Mouse (Mus musculus) kidney, postnatal 25 days (tissue): ENCODE measurements around the gene Pnkp.

ENCODE experiments used
- DNase-seq, 2 experiments: peaks; one replicate each; pipeline ENCODE4 v3.0.0; 2021; ENCODE audit warnings: mixed read lengths in 2 of 2

The Pnkp gene

DNA sequence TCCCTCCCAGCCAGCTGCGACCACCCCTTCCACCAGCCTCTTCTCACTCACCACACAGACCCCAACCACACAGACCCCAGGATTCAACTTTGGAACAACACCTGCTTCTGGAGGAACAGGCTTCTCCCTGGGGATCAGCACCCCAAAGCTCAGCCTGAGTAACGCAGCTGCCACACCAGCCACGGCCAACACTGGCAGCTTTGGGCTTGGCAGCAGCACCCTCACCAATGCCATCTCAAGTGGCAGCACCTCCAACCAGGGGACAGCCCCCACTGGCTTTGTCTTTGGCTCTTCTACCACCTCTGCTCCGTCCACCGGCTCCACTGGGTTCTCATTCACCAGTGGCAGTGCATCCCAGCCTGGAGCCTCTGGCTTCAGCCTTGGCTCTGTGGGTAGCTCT, 28.2 kb upstream of the Pnkp start:
- DNase-seq, result no peak

DNA sequence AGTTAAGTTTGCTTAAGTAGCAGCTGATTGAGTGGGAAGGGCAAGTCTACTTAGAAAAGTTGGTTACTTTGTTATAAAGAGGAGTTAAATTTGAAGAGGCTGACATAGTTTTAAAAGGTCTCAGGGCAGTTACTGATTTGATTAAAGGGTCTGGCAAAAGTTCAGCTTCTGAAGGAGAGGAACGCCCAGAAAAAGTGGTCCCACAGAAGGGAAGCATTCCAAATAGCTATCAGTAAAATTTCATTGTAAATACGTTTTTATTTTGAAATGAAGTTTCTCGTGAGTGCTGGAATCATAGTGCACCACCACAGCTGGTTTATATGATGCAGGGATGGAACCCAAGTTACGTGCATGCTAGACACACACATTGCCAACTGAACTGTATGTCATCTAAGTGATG, 24.2 kb upstream of the Pnkp start:
- no peak for DNase-seq

DNA sequence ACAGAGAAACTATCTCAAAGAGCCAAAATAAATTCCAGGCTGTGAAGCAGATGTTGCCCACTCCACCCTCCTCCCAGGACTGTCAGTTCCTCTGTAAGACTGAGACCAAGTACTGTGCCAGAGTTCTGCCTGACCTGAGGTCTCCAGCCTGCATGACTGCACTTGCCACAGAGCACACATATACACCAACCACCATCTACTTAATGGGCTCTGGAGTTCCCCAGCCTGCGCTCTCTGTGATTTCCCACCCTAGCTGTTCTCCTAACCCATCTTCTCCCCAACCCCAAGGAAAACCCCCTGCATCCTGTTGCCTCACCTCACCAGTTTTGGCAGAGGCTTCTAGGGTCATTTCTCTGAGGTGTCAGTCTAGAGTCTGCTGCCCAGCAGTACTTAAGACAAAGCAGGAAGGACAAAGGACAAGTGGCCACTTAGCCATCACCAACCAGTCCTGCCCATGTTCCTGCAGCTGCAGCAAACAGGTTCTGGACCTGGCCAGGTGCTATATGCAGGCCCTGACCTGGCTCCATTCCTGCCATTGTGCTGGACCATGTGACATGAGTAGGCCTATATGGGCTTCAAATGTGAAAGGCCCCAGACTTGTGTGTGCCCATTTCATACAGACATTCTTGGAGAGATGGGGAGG, 21.4 kb upstream of the Pnkp start:
- no peak for DNase-seq

DNA sequence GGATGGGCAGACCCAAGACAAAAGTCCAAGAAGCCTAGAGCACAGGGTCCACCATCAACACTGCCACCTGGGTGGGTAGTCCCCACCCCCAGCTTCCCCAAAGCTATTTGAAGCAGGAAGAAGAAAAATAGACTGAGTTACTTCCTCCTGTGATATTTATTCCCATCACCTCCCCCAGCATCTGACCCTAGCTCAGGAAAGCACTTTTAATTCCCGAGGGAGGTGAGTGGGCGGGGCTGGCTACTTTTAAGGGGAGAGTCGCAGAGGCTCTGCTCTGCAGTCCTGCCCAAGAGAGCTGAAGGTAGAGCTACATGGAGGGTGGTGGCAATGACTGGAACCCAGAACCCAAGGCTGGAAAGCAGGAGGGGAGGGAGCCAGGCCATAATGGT, 20.9 kb upstream of the Pnkp start:
- DNase-seq, result peak in 1 of 2 experiments; percentile 57

DNA sequence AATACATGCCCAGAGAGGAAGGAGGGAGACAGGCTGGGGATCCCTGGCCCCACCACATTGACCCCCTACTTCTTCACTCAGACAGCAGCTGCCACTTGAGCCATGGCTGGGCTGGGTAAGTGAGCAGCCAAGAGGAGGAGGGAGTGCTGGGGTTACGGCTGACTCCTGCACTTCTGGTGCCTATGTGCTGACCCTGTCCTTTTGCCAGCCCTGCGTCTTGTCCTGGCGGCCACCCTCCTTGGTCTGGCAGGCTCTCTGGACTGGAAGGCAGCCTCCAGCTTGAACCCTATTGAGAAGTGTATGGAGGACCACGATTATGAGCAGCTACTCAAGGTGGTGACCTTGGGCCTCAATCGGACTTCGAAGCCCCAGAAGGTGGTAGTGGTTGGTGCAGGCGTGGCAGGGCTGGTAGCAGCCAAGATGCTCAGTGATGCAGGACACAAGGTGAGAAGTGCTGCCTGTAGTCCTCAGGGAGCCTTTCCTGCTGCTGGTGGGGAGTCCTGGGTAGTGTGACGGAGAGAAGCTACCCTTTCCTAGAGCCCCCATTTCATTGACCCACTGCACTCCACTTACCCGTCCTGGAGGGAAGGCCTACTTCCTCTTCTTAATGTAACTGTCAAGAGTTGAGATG, 20.4 kb upstream of the Pnkp start:
- DNase-seq, result no peak

DNA sequence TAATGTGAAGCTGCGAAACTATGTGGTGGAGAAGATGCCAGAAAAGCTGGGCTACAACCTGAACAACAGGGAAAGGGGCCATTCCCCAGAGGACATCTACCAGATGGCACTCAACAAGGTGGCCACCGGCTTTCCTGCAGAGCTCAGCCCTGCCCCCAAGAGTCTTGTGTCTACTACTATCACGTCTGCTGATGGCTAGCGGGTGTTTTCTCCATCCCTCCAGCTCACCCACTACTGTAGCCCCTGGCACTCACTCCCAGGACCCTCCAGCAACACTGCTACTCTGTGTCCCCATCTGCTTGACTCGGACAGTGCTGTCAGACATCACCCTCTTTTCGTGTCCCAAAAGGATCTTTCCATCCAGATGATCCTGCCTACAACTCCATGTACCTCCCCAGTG, 18.9 kb upstream of the Pnkp start:
- DNase-seq, result no peak

DNA sequence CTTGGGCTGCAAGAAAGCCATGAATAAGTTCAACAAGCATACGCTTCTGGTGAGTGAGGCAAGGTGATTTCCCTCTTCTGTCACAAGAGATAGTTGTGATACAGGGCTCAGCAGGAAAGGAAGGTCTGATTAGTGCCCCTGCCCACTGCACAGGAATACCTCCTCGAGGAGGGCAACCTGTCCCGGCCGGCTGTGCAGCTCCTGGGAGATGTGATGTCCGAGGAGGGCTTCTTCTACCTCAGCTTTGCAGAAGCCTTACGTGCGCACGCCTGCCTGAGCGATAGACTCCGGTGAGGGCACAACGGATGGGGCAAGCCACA, 17.8 kb upstream of the Pnkp start:
- DNase-seq, result peak in 1 of 2 experiments; percentile 51

DNA sequence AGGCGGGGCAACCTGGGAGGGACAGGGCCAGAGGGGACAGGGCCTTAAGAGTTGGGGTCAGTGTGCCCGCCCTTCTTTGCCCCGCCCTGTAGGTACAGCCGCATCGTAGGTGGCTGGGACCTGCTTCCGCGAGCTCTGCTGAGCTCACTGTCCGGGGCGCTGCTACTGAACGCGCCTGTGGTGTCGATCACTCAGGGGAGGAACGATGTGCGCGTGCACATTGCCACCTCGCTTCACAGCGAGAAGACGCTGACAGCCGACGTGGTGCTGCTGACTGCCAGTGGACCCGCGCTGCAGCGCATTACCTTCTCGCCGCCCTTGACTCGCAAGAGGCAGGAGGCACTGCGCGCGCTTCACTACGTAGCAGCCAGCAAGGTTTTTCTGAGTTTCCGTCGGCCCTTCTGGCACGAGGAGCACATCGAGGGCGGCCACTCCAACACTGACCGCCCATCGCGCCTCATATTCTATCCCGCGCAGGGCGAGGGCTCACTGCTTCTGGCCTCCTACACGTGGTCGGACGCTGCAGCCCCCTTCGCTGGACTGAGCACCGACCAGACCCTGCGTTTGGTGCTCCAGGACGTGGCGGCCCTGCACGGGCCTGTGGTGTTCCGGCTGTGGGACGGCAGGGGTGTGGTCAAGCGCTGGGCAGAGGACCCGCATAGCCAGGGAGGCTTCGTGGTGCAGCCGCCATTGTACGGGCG, 17.3 kb upstream of the Pnkp start:
- DNase-seq, result peak; percentile 33 to 60

DNA sequence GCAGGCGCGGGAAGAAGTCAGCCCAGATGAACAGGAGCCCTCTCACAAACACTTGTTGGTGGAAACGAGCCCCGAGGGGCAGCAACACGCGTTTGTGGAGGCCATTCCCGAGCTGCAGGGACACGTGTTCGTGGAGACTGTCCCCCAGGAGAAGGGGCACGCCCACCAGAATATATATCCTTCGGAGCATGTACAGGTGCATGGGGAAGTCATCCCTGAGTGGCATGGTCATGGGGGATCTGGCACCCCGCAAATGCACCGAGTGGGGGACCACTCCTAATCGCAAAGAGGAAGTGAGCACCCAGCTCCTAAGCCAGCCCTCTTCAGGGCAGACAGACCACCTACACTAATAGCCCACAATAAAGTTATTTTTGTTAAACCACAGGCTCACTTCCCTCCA, 16.5 kb upstream of the Pnkp start:
- peak in 1 of 2 experiments; percentile 41 for DNase-seq

DNA sequence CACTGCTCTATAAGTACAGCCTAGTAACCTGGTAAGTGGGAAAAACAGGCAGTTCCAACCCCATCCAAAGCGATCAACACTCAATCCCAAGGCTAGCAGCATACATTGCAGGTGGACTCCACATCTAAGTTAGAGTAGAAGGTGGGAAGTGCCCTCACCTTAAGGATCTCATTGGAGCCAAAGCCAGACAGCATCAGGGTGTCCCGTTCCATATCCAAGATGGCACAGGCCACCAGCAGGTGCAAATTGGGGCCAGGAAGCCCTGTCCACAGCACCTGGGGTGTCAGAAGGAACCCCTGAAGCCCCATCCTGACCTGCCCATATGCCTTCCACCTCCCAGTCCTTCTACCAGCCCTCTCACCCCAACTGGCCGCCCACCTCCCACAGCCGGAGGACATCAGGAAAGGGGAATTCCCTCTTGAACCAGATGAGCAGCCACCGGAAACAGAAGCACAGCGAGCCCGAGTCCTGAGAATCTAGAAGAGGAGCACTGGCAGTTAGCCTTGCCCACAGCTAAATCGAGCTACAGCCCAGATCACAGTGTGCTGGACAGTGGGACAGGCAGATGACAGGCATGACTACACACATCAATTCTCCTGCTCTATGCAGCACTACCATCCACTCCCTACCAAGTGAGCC, 15.0 kb upstream of the Pnkp start:
- DNase-seq, result no peak

DNA sequence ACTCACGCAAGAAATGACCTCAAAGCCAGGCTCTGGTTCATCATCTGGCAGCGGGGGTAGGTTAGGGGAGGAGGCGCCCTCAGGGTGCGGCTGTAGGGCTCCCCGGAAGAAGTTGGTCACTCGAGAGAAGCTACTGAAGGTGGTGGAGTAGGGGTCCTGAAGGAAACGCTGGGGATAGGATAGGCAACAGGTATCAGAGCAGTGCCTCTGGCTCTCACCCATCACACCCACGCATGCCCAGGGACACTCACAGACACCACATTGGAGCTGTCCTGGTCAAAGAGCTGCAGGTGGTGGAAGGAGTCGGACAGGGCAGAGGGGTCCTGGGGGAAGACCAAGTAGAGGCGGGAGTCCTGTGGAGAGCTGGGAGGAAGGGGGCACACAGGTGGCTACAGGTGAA, 11.9 kb upstream of the Pnkp start:
- DNase-seq, result peak in 1 of 2 experiments; percentile 36

DNA sequence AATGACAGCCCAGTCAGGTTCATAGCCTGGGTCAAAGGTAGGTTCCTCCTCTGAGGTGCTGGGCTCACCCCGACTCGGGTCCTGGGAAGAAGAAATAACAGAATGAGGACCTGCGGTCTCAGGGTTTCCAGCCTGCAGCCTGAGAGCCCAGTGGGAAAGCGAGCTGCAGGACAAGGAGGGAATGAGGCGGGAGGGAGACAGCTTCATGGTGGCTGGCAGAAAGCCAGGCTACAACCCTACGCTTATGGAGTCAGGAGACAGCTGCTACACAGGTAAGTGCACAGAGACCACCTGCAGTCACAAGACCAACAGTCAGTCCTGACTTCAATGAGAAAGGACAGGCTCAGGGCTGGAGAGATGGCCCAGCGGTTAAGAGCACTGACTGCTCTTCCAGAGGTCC, 10.1 kb upstream of the Pnkp start:
- peak in 1 of 2 experiments; percentile 42 for DNase-seq

DNA sequence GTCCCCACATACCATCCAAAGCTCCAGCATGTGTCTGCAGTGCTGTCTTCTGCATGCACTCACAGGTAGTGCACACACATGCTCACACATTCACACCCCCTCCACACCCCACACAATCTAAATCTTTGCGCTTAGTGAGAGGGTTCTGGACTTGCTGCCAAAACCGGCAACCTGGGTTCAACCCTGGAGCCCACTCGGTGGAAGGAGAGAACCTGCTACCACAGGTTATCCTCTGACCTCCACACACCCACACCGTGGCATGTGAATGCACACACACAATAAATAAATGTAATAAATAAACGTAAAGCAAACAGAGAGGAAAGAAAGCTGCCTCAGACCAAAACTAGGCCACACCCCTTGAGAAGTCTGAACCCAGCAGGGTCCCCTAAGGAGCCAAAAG, 9.2 kb upstream of the Pnkp start:
- DNase-seq, result no peak

DNA sequence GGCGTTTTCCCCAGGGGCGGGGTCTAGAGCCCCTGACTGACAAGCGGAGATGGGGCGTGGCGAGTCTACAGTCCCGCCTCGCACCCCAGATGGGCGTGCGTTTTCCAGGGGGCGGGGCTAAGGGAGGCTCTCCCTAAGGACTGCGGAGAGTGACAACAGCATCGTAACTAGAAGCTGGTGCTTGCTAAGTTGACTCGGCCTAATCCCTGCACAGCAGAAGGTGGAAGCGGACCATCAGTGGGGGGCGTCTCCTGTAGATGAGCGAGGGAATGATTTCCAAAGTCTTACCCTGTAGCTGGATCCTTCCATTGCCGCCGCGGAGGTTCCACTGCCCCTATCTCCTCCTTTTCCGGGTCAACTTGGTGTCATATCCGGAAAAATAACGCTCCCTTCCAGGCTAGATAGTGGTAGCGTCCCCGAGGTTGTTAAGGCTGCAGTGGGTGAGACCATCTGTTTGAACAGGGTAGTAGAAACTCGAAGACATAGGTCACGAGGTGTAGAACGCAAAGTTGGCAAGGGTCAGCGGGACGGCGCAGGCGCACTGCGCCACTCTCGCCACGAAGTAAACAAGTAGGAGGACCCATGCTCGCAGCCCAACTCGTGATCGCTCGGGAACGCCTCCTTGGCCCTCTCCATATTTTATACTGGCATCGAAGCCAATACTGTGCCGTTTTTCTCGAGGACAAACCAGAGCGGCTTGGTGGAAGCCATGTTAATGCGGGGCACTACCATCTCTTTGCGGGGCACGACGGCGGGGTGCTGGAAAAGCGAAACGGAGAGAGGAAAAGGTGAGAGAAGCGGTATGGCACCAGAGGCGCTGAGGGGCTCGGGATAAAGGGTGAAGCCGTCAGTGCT, 8.2 kb upstream of the Pnkp start, which contains the start of the genes Akt1s1 and Tbc1d17:
Gene Akt1s1, plus strand, starts transcription at position 431 of the 855 bp plus-strand sequence.
Gene Tbc1d17, minus strand, starts transcription at position 519 of the 855 bp plus-strand sequence.
- peak; percentile 98 to 99 for DNase-seq

DNA sequence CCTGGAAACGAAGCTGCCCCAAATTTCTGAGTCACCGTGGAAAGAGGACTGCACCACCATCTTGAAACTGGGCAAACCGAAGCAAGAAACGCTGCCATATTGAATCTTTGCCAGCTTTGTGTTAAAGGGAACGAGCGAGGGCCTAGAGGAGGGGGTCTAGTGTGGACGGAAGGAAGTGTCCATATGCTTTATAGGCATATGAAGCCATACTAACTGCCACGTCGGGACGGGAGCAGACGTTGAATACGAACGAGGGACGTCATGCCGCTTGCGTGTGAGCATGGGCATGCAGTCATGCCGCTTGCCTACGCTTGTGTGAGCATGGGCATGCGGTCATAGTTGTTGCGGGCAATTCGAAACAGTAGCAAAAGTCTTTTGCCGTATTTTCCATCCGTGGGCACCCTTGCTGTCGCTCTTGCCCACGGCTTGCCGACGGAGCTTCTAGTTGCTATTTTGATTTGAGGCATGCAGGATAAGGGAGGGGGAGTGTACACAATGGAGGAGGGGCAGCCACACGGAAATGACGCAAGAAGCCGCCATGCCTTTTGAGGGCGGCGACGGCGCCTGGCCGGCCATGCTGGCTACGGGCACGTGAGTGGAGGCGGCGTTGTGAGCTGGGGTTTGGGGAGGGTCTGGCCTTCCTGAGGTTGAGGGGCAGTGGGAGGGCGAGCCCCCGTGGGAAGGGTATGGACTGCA, 7.4 kb upstream of the Pnkp start:
- DNase-seq, result peak; percentile 93 to 96

DNA sequence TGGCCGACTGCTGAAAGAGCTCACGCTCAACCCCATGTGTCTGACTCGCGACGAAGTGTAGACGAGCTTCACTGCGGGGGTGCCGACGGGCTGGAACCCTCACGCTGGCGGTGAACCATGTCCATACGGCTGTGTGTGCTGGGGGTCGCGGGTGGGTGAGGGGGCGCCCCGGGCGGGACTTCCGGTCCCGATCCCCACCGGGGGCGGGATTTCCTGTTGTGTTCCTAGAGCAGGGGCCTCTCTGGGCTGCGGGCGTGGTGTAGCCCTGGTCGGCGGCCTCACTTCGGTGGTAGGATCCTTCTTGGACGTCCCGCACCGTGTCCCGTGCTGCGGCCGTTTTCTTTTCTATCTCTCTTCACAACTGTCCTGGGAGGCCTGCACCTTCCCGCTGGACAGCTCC, 6.8 kb upstream of the Pnkp start:
- peak; percentile 86 to 92 for DNase-seq

DNA sequence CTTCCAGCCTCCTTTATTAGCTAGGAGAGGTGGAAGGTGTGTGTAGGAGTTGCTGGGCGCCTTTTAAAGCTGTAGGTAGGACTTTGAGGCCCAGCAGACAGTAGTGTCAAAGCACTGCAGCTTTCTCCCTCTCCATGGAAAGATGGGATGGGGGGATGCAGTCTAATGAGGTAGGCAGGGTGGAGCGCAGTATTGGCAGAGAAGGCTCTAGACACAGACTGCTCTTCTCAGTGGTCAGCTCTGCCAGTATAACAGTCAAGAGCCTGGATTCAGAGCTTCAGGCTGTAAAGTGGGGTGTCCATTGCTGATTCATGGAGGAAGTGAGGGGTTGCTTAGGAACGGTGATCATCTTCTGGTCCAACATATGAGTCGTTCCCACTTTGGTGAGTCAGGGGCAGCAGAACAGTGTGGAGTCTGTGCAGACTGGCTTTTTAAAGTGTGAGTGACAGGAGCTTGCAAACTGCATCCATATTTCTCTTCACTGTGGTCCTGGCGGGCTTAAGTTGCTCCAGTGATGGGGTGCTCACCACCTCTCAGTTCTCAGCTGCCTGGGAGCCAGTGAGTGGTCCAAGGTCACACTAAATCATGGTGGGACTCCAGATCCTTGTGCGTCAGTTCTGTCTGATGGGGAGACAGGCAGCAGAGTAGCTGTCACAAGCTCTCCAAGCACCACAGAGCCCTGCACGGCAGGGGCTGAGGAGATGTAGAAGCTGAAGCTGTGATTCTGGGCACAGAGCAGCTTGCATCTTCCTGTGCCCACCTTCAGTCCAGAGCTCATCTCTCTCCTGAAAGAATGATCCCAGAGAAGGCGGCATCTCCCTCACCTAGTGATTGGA, 5.9 kb upstream of the Pnkp start:
- no peak for DNase-seq

DNA sequence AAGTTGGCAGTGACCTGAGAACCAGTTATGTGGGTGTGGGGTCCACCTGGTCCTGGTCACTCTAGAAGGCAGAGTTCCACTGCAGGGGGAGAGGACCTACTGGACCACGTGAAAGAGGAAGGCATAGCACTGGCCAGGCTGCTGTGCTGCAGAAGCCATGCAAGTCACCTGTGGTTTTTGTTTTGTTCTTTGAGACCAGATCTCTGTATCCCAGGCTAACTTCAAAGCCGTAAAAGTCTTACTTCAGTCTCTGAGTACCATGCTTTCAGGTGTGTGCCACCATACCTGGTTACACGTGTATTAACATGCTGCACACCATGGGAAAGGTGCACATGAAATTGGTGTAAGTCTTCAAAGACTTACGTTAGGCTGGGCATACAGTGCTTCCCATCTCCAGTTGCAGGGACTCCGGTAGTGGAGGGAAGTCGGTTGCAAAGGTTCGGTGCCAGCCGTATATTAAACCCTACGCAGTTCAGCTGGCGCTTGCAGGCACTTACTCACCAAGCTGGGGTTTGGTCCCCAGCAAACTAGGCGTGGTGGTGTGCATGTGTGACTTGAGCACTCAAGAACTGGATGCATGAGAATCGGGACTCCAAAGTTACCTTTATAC, 5.2 kb upstream of the Pnkp start:
- DNase-seq, result no peak

DNA sequence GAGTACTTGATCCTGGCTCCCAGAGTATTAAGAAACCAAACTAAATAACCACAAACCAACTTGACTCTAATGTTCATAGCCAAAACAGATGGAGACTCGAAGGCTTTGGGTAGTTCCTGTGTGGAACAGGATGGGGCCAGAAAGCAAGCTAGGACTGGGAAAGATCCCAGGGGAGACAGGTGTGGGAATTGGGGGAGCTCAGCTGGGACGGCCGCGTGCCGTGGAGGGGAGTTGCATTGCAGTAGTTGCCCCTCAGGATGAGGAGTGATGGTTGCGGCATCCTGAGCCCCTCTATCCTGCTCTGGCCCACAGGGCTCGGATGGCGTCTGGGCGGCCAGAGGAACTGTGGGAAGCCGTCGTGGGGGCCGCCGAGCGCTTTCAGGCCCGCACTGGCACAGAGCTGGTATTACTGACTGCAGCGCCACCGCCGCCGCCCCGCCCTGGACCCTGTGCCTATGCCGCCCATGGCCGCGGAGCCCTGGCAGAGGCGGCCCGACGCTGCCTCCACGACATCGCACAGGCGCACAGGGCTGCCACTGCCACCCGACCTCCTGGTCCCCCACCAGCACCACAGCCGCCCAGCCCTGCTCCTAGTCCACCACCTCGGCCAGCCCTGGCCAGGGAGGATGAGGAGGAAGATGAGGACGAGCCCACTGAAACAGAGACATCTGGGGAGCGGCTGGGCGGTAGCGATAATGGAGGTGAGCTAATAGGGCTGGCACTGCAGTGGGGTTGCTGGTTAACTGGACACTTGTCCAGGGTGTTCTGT, 4.5 kb upstream of the Pnkp start:
- no peak for DNase-seq

DNA sequence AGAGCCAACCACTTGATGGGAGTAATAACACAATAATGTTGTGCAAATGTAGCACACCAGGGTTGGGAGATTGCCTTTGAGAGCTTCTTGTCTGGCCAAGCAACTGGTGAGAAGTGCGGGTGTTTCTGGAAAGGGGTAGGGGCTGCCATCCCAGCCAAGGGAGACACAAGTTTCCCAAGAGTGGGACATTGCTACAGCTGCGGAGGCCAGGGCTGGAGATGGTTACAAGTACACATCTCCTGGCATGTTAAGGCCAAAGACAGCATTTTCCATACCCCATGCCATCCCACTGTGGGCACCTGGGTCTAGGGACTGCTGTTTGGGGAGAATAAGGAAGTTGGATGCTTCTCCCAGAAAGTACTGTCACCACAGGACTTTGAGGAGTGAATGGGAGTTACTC, 3.9 kb upstream of the Pnkp start:
- no peak for DNase-seq
